Mouse (Mus musculus): ENCODE data around the gene Gm10642.

Gm10642 gene

DNA sequence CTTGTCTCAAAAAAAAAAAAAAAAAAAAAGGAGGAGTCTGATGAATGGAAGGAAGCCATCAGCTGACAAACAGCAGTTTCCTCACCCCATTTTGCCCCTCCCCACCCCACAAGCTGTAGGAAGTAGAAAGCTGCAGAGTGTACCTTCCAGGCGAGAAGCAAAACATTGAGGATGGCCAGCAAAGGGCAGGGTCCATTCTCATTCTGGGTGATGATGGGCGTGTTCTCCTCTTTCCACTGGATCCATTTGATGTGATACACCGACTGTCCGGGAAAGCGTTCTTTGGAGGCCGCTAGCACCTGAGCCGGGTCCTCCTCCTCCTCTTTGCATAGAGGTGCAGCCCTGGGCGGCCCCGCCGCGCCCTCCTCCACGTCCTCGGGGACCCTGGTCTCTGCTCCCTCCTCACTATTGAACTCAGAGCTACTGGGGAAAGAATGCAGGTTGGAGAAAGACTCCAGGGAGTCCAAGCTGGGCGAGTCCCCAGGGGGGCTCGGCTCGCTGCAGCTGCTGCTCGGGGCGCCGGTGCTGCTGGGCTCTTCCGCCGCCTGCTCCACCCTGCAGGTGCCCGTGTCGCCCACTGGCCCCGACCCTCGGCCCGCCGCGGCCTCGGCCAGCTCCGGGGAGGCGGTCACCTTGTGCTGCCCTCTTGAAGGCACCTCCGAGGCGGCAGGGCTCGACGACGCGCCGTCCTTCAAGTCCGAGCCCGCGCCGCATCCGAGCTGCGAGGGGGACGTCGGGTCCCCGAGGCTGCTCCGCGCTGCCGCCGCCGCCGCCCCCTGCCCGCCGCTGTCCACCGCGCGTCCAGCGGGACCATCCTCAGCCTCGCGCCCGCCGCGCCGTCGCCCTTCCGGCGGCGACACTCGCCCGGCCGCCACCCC is at the start of gene Gm10642:
TSS of gene Gm10642 (plus strand) at position 122 of the 878 bp plus-strand sequence.
- in situ Hi-C loops (cut with MseI, MboI), result no loop called here

GRCm38 (mm10) chr9:70611026-70611673 is 44.9 kb upstream of the Gm10642 start:
- in situ Hi-C loops (cut with MseI, MboI), result no loop called here

DNA sequence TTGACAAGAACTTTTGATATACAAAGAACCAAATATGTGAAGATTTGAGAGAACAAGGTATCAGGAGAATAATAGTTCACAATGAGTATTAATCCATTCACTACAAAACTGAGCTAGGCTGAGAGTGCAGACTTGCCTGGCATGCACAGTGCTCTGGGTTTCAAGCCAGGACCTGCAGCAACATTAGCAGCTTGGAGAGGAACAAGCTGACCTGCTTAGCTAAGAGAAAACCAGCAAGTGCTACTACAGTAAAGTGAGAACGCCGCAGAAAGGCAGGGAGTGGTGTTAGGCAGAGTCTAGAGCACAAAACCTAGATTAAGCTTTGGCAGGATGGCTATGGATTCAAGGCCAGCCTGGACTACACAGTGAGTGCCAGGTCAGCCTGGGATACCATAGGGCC is 26.3 kb upstream of the Gm10642 start:
- in situ Hi-C loops (cut with MseI, MboI), result no loop called here

GRCm38 (mm10) chr9:70631665-70632064 is 24.4 kb upstream of the Gm10642 start:
- in situ Hi-C loops (cut with MseI, MboI), result no loop called here

GRCm38 (mm10) chr9:70636748-70637147 is 19.3 kb upstream of the Gm10642 start:
- in situ Hi-C loops (cut with MseI, MboI), result no loop called here

- in situ Hi-C loops (cut with MseI, MboI), result no loop called here
Observed at GRCm38 (mm10) chr9:70650260-70650659, 5.8 kb upstream of the Gm10642 start.

- in situ Hi-C loops (cut with MseI, MboI), result no loop called here
Observed at GRCm38 (mm10) chr9:70650994-70651393, 5.1 kb upstream of the Gm10642 start.

GRCm38 (mm10) chr9:70652221-70652620 is 3.8 kb upstream of the Gm10642 start:
- in situ Hi-C loops (cut with MseI, MboI), result no loop called here

DNA sequence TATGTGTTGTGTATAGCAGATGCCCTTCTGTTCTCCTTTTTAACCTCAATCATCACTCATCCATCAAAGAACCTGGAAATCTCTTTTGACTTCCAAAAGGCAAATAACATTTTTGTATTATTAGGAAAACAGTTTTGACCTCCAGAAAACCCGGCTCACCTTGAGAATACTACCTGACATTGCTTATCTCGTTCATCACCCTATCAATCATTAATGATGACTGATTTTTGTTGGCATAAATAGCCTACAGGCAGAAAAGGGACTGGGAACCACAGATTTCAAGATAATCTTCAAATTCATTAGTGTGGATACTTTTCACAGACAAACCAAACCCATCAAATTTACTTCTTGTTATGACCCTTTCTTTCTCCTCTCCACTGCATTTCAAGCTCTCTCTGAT is 2.2 kb upstream of the Gm10642 start:
- in situ Hi-C loops (cut with MseI, MboI), result no loop called here

GRCm38 (mm10) chr9:70654496-70654895 is 1.6 kb upstream of the Gm10642 start:
- in situ Hi-C loops (cut with MseI, MboI), result no loop called here

DNA sequence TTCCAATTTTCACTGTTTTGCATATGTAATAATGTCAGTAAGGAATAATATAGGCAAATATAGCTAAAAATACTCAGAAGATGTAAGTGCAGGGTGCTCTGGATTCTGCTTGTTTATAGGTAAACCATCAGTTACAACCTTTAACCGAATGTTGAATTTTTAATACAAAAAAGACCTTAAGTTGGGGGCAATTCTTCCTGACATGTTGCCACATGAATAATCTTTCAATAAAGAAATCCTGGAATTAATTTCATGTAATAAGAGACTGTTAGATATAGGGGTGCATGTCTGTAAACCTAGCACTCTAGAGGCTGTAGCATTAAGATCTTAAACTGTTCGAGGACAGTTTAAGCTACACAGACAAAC is 304 bp upstream of the Gm10642 start:
- in situ Hi-C loops (cut with MseI, MboI), result no loop called here

- in situ Hi-C loops (cut with MseI, MboI), result no loop called here
Observed at GRCm38 (mm10) chr9:70657013-70657967, 1.2 kb downstream of the Gm10642 start, which contains the start of gene Mindy2. Mindy2 (minus strand) TSS chr9:70657174.

- in situ Hi-C loops (cut with MseI, MboI), result no loop called here
Observed at GRCm38 (mm10) chr9:70658266-70658665, 2.2 kb downstream of the Gm10642 start.

DNA sequence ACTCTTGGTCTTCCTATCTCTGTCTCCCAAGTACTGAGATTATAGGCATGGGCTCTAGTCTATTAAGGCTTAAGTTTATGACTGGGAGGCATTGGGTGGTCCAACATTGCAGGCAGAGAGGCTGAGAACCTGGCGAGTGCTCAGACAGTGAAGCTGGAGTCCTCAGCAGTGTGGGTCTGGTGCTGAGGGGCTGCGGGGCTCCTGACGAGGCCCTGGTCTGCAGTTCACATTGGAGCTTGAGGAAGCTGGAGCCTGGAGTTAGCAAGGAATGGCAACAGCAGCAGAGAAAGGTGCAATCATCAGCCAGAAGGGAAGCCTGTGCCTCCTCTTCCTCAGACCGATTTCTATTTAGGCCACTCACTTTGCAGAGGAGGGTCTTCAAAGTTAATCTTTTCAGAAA is 8.8 kb downstream of the Gm10642 start:
- in situ Hi-C loops (cut with MseI, MboI), result no loop called here

DNA sequence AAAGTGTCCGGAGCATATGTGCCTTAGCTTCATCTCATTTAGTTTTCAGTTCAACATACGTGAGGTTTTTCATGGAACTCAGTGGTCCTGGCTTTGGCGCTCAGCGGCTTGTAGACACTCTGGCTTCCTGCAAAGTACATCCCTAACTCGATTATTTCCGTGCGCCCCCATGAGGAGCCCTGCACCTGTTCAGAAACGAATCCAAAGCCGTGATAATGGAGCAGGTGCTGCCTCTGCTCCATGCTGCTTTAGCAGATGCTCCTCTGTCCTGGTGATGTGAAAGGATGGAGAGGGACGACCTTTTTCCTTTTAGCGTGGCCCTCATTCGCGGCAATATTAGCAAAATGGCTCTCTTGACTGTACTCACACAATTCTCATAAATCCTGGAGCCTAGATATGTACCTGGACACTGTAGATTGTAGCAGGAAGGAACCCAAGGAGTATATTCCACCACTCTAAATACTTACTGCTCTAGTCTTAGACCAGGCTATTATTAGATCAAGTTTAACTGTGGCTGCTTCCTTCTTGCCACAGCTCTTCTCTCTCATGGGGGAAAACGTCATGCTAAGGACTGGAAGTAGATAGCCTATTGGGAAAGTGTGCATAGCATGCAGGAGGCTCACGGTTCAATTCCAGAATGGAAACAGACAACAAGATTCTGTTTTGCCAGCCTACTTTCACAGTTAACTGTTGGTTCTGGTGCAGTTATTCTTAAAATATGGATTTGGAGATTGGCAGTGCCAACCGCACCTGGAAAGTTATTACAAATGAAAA is 9.5 kb downstream of the Gm10642 start:
- in situ Hi-C loops (cut with MseI, MboI), result no loop called here

DNA sequence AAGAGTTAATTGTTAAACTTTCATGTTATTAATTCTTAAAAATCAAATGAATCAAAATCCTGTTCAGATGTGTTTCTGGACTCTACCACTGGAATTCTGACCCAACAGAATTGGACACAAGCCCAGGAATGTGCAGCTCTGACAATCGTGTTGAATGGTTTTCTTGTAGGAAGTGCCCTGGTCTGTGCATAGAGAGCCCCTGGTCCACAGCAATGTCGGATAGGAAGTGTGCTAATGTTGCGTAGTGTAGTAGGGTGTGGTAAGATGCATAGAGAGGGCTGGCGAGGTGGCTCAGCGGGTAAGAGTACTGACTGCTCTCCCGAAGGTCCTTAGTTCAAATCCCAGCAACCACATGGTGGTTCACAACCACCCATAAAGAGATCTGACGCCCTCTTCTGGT is 10.8 kb downstream of the Gm10642 start:
- in situ Hi-C loops (cut with MseI, MboI), result no loop called here

- in situ Hi-C loops (cut with MseI, MboI), result no loop called here
Observed at GRCm38 (mm10) chr9:70668048-70668447, 12.0 kb downstream of the Gm10642 start.

GRCm38 (mm10) chr9:70669197-70669596 is 13.1 kb downstream of the Gm10642 start:
- in situ Hi-C loops (cut with MseI, MboI), result no loop called here

DNA sequence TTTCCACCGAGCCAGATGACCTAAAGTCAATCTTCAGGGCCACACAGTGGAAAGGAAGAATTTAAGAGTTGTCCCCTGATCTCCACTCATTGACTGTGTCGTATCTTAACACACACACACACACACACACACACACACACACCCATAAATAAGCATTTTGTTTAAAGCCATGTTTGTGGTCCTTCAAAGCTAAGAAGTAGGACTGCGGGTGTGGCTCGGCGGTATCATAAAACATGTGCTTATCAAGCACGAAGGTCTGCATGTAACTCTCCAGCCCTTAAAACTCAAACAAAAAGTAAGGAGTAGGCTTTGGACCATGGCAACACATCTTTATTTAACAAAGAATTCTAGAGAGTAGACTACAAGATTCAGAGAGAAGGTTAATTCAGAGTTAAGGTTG is 14.3 kb downstream of the Gm10642 start:
- in situ Hi-C loops (cut with MseI, MboI), result loop anchor here in 1 of 2 experiments (10.0 kb wide), 1 partner anchor 404 kb away; no protein-coding TSS in a partner anchor

- in situ Hi-C loops (cut with MseI, MboI), result loop anchor here in 1 of 2 experiments (10.0 kb wide), 1 partner anchor 404 kb away; no protein-coding TSS in a partner anchor
Observed at GRCm38 (mm10) chr9:70671278-70671677, 15.2 kb downstream of the Gm10642 start.

All from mouse trophoblast stem cell (cell line).